Mouse (Mus musculus): ENCODE measurements around the gene Plekha8. TPM values are rescaled to one million over a fixed set of nuclear protein-coding genes. Genes with fewer than 3 reads are reported as not detected.

The Plekha8 gene
- polyA plus RNA-seq, 1 experiment, result 1.2 TPM

DNA sequence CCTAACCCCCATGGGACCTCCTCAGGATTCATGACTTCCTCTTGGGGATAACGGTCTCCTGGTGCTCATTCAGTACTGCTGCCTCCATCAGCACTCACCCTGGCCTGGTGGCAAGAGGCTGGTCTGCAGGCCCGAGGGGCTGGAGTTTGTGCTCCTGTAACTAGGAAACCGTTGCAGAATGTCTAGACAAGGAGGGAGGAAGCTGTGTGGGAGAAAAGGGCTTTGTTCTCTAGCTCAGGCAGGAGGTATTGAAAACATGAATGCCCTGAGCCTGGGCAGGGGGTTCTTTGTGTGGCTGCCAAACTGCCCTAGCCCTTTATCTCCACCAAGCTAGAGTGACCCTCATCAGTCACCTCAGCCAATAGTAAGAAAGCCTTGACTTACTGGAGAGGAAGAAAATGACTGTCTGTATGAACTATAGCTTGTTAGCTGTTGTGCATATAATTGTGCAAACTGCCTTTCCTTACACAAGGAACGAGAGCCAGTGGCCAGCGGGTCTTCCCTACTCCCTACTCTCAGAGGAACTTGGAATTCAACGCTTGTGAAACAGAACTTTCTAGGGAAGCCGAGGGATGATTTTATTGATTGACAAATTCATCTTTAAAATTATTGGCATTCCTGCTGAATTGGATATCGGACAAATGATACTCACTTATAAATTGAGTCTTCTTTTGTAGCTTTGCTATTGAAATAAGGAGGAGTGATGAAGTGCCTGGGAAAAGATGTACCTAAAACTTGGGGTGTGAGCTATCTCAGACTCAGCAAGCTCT lies 40.4 kb upstream of the Plekha8 start:
- no peak overlapping the region for H3K4me3 ChIP-seq (ENCODE audit: extremely low read depth, insufficient read depth, insufficient read length)
- TF ChIP-seq POLR2A (IDR thresholded peaks at IDR 0.05; ENCODE audit: low read depth, low read length) (no peak), CTCF (IDR thresholded peaks at IDR 0.05; ENCODE audit: extremely low read depth, insufficient read depth, insufficient read length, insufficient replicate concordance) (no peak)
- H3K36me3 ChIP-seq (ENCODE audit: control insufficient read depth, insufficient read depth, low read length), result no peaks in the 10 kb centered on the region
- WGBS, result 73% methylated on average over 8 of the region's 8 CpGs
- no peaks in the 10 kb centered on the region for H3K4me1 ChIP-seq (ENCODE audit: control insufficient read depth, insufficient read depth, insufficient read length)
- H3K27ac ChIP-seq (ENCODE audit: insufficient read depth, low read length), result no peak overlapping the region
- H3K27me3 ChIP-seq (ENCODE audit: control insufficient read depth, insufficient read depth, low read length), result no peaks in the 10 kb centered on the region
- no peak for DNase-seq (ENCODE audit: low read depth in 1 of 2, low spot score in 2 of 2)

DNA sequence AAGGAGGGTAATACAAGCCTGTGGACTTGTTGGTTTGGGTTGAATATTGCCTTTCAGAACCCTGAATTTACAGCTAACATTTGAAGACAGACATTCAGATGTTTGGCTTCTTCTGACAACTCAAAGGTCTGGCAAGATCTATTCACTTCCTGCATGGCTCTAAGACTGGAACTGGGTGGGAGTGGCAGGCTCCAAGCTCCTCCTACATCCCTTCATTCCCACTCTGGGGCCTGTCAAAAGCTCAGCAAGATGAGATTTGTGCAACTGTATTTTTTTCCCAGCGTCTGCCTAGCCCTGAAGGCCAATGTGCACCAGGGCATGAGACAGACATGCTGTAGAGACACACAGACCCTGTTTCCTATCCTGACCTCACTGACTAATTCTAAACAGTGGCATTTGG lies 39.1 kb upstream of the Plekha8 start:
- H3K4me3 ChIP-seq (ENCODE audit: extremely low read depth, insufficient read depth, insufficient read length), result no peak overlapping the region
- DNase-seq (ENCODE audit: low read depth in 1 of 2, low spot score in 2 of 2), result no peak
- TF ChIP-seq CTCF (IDR thresholded peaks at IDR 0.05; ENCODE audit: extremely low read depth, insufficient read depth, insufficient read length, insufficient replicate concordance) (no peak), POLR2A (IDR thresholded peaks at IDR 0.05; ENCODE audit: low read depth, low read length) (no peak)
- H3K27ac ChIP-seq (ENCODE audit: insufficient read depth, low read length), result no peak overlapping the region
- no peaks in the 10 kb centered on the region for H3K27me3 ChIP-seq (ENCODE audit: control insufficient read depth, insufficient read depth, low read length)
- WGBS, result 88% methylated on average over 1 of the region's 1 CpGs
- H3K4me1 ChIP-seq (ENCODE audit: control insufficient read depth, insufficient read depth, insufficient read length), result no peaks in the 10 kb centered on the region
- H3K36me3 ChIP-seq (ENCODE audit: control insufficient read depth, insufficient read depth, low read length), result no peaks in the 10 kb centered on the region

GRCm38 (mm10) chr6:54557671-54558070 lies 37.2 kb upstream of the Plekha8 start:
- 91% methylated on average over 7 of the region's 7 CpGs for WGBS
- DNase-seq (ENCODE audit: low read depth in 1 of 2, low spot score in 2 of 2), result no peak
- no peaks in the 10 kb centered on the region for H3K4me1 ChIP-seq (ENCODE audit: control insufficient read depth, insufficient read depth, insufficient read length)
- H3K27me3 ChIP-seq (ENCODE audit: control insufficient read depth, insufficient read depth, low read length), result no peaks in the 10 kb centered on the region
- no peak overlapping the region for H3K4me3 ChIP-seq (ENCODE audit: extremely low read depth, insufficient read depth, insufficient read length)
- TF ChIP-seq CTCF (IDR thresholded peaks at IDR 0.05; ENCODE audit: extremely low read depth, insufficient read depth, insufficient read length, insufficient replicate concordance), result no peak
- TF ChIP-seq POLR2A (IDR thresholded peaks at IDR 0.05; ENCODE audit: low read depth, low read length), result no peak
- no peaks in the 10 kb centered on the region for H3K36me3 ChIP-seq (ENCODE audit: control insufficient read depth, insufficient read depth, low read length)
- H3K27ac ChIP-seq (ENCODE audit: insufficient read depth, low read length), result no peak overlapping the region

DNA sequence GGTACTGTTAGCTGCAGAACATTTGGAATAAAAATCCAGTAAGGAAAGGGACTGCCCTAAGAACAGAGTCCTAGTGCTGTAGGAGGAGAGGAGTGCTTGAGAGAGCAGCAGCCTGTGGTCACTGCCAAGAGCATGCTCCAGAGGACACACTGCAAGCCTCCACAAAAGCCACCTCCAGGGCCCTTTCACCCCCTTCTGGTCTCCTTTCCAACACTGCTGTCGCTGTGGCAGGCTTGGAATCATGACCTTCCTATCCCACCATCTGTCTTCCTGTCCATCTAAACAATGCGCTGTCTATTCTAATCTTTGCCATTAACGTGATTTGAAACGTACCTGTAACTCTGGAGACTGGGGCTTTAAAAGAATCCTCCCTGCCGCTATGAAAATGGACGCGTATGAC lies 36.4 kb upstream of the Plekha8 start:
- Histone ChIP-seq H3K27ac (ENCODE audit: insufficient read depth, low read length) (no peak overlapping the region), H3K4me3 (ENCODE audit: extremely low read depth, insufficient read depth, insufficient read length) (no peak overlapping the region), H3K27me3 (ENCODE audit: control insufficient read depth, insufficient read depth, low read length) (no peaks in the 10 kb centered on the region), H3K36me3 (ENCODE audit: control insufficient read depth, insufficient read depth, low read length) (no peaks in the 10 kb centered on the region), H3K4me1 (ENCODE audit: control insufficient read depth, insufficient read depth, insufficient read length) (no peaks in the 10 kb centered on the region)
- DNase-seq (ENCODE audit: low read depth in 1 of 2, low spot score in 2 of 2), result no peak
- TF ChIP-seq POLR2A (IDR thresholded peaks at IDR 0.05; ENCODE audit: low read depth, low read length), result no peak
- no peak for TF ChIP-seq CTCF (IDR thresholded peaks at IDR 0.05; ENCODE audit: extremely low read depth, insufficient read depth, insufficient read length, insufficient replicate concordance)
- 89% methylated on average over 7 of the region's 7 CpGs for WGBS

- no peak overlapping the region for H3K4me3 ChIP-seq (ENCODE audit: extremely low read depth, insufficient read depth, insufficient read length)
- TF ChIP-seq CTCF (IDR thresholded peaks at IDR 0.05; ENCODE audit: extremely low read depth, insufficient read depth, insufficient read length, insufficient replicate concordance) (no peak), POLR2A (IDR thresholded peaks at IDR 0.05; ENCODE audit: low read depth, low read length) (no peak)
- no peak for DNase-seq (ENCODE audit: low read depth in 1 of 2, low spot score in 2 of 2)
- WGBS, result 84% methylated on average over 17 of the region's 17 CpGs
- H3K36me3 ChIP-seq (ENCODE audit: control insufficient read depth, insufficient read depth, low read length), result no peaks in the 10 kb centered on the region
- peaks cover 9% of the 10 kb centered on the region for H3K27me3 ChIP-seq (ENCODE audit: control insufficient read depth, insufficient read depth, low read length)
- no peaks in the 10 kb centered on the region; the same call in 1 of the 2 replicates for H3K4me1 ChIP-seq (ENCODE audit: control insufficient read depth, insufficient read depth, insufficient read length)
- H3K27ac ChIP-seq (ENCODE audit: insufficient read depth, low read length), result no peak overlapping the region
Measured at GRCm38 (mm10) chr6:54562018-54562809, 32.7 kb upstream of the Plekha8 start.

DNA sequence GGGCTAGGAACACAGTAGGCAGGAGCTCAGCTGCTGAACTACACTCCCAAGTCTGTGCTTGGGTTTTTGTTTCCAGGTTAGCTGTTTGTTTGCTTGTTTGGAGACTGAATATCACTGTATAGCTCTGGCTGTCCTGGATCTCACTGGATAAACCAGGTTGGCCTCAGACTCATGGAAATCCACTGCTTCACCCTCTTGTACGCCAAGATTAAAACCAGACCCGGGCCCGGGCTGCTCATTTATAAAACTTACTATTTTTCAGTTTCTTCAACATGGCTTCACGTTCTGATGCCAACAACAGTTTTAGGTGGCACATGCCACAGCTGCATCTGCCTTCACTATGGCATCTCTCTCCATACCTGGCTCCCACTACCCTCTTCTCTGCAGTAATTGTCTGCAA lies 31.4 kb upstream of the Plekha8 start:
- no peak for TF ChIP-seq POLR2A (IDR thresholded peaks at IDR 0.05; ENCODE audit: low read depth, low read length)
- no peak for TF ChIP-seq CTCF (IDR thresholded peaks at IDR 0.05; ENCODE audit: extremely low read depth, insufficient read depth, insufficient read length, insufficient replicate concordance)
- H3K27ac ChIP-seq (ENCODE audit: insufficient read depth, low read length), result no peak overlapping the region
- WGBS, result 89% methylated on average over 4 of the region's 4 CpGs

More for the DNA sequence above, 31.4 kb upstream of the Plekha8 start:
- H3K27me3 ChIP-seq (ENCODE audit: control insufficient read depth, insufficient read depth, low read length), result peaks cover 9% of the 10 kb centered on the region
- no peak for DNase-seq (ENCODE audit: low read depth in 1 of 2, low spot score in 2 of 2)
- H3K36me3 ChIP-seq (ENCODE audit: control insufficient read depth, insufficient read depth, low read length), result no peaks in the 10 kb centered on the region
- H3K4me1 ChIP-seq (ENCODE audit: control insufficient read depth, insufficient read depth, insufficient read length), result no peaks in the 10 kb centered on the region; the same call in 1 of the 2 replicates
- no peak overlapping the region for H3K4me3 ChIP-seq (ENCODE audit: extremely low read depth, insufficient read depth, insufficient read length)

Data from spleen, adult 2 months (tissue).